Mouse (Mus musculus): ENCODE measurements around the gene Auts2. TPM values are rescaled to one million over a fixed set of nuclear protein-coding genes. Genes with fewer than 3 reads are reported as not detected.

Gene Auts2
- polyA plus RNA-seq, 1 experiment from 2014 or later = 7.5 TPM

DNA sequence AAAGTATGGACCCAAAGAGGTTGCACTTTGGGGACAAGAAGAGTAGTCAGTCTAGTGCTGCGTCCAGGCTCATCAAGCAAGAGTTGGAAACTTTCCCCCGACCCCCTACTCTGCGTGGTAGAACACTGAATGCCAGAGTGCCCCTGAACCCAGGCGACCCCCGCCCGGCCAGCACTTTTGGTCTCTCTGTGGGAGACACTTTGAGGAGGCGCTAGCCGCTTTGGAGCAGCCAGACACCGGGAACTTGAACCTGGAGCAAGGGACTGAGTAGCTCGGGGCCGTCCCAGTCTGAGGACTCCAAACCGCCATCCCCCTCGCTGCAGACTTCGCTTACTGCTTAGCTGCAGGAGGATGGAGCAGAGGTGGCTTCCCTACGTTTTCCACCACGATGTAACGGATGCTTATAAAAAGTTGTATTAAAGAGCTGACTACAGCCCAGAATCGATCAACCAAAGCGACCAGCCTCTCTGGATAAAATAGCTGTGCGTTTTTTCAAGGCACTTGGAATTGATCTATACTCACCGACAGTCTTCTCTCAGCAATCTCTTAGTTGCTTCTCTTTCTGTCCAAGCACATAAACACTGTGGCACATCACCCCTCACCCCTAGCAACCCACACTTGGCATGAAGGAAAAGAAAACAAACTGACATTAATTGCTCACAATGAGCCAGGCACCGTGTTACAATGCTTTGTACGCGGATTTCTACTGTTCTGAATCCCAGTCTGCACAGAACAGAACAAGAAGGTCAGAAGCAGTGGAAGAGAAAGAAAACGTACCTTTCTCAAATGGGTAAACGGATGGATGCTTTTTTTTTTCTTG is 1.2 kb upstream of the Auts2 start:
- Histone ChIP-seq H3K4me1 (replicated peaks; ENCODE audit: insufficient read depth, low read length) (peaks cover 5% of the 10 kb centered on the region; the same call in 1 of the 2 replicates), H3K36me3 (ENCODE audit: insufficient read depth, low read length) (no peaks in the 10 kb centered on the region), H3K4me3 (replicated peaks; ENCODE audit: low read depth, low read length) (peak overlapping the region; percentile 81), H3K9me3 (replicated peaks; ENCODE audit: low read length) (no peaks in the 10 kb centered on the region), H3K27me3 (ENCODE audit: insufficient read depth, low read length) (no peaks in the 10 kb centered on the region), H3K4me2 (ENCODE audit: low read length) (peak overlapping the region; percentile 94), H3K27ac (no peak overlapping the region), H3K9ac (ENCODE audit: low read depth, low read length) (no peak overlapping the region)
- ATAC-seq (replicated peaks; ENCODE audit: low FRiP score, low read depth) (no peak), DNase-seq (ENCODE audit: low spot score) (peak; percentile 47)
- no peak for TF ChIP-seq CTCF (IDR thresholded peaks at IDR 0.05; ENCODE audit: low read depth)
- WGBS = 8% methylated on average over 26 of the region's 26 CpGs

DNA sequence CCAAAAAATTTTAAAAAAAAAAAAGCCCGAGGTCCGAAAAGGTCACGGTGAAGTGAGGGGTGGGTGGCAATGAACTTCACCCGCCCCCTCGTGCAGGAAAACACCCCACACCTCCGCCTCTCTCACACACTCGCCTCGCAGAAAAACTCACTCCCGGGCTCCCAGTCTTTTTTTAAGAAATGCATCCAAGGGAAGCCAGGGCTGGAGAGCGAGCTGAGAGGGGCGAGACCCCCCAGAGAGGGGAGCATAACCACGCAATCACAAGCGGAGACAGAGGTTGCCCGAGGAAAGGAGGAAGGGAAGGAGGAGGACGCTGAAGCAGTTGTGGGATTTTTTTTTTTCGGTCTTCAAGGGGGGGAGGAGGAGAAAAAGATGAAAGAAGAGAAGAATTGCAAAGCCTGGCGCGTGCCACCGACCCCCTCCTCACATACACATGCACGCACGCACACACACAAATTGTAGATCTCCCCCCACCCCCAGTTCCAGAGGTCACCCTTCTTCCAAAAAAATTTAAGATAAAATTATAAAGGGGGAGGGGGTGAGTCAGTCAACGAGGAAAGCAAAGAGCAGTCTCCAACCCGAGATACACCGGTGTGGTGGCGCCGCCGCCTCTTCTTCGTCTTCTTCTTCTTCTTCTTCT is 643 bp downstream of the Auts2 start:
- WGBS = 0% methylated on average over 28 of the region's 28 CpGs
- no peaks in the 10 kb centered on the region for H3K9me3 ChIP-seq (replicated peaks; ENCODE audit: low read length)
- H3K4me1 ChIP-seq (replicated peaks; ENCODE audit: insufficient read depth, low read length) = peaks cover 5% of the 10 kb centered on the region; the same call in 1 of the 2 replicates
- no peak for TF ChIP-seq CTCF (IDR thresholded peaks at IDR 0.05; ENCODE audit: low read depth)
- ATAC-seq (replicated peaks; ENCODE audit: low FRiP score, low read depth) (no peak), DNase-seq (ENCODE audit: low spot score) (peak; percentile 73)
- no peaks in the 10 kb centered on the region for H3K27me3 ChIP-seq (ENCODE audit: insufficient read depth, low read length)
- H3K4me2 ChIP-seq (ENCODE audit: low read length) = peak overlapping the region; percentile 94
- H3K9ac ChIP-seq (ENCODE audit: low read depth, low read length) = peak overlapping the region; percentile 65
- peak overlapping the region; percentile 77 for H3K27ac ChIP-seq
- H3K4me3 ChIP-seq (replicated peaks; ENCODE audit: low read depth, low read length) = peak overlapping the region; percentile 81
- H3K36me3 ChIP-seq (ENCODE audit: insufficient read depth, low read length) = no peaks in the 10 kb centered on the region

DNA sequence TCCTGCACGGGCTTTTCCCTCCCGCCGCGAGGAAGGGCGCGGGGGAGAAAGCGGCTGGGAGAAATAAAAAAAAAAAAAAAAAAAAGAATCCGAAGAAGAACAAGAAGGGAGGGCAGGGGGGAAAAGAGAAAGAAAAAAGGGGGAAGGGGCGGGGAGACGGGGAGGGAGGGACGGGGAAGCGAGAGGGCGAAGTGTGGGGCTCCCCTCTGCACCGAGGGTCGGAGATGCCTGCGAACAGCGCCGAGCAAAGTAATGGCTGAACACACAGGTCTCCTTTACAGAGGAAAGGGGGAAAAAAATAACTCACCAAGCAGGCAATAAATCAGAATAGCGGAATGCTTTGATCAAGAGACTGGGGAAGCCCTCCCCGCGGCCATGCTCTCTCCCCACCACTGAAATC is 1.2 kb downstream of the Auts2 start:
- Histone ChIP-seq H3K27ac (peak overlapping the region; percentile 77), H3K4me2 (ENCODE audit: low read length) (peak overlapping the region; percentile 94), H3K9ac (ENCODE audit: low read depth, low read length) (peak overlapping the region; percentile 65), H3K4me3 (replicated peaks; ENCODE audit: low read depth, low read length) (peak overlapping the region; percentile 81), H3K4me1 (replicated peaks; ENCODE audit: insufficient read depth, low read length) (peaks cover 5% of the 10 kb centered on the region; the same call in 1 of the 2 replicates), H3K36me3 (ENCODE audit: insufficient read depth, low read length) (no peaks in the 10 kb centered on the region), H3K9me3 (replicated peaks; ENCODE audit: low read length) (no peaks in the 10 kb centered on the region), H3K27me3 (ENCODE audit: insufficient read depth, low read length) (no peaks in the 10 kb centered on the region)
- ATAC-seq (replicated peaks; ENCODE audit: low FRiP score, low read depth) (no peak), DNase-seq (ENCODE audit: low spot score) (peak; percentile 87)
- WGBS = under 1% methylated on average over 17 of the region's 21 CpGs
- TF ChIP-seq CTCF (IDR thresholded peaks at IDR 0.05; ENCODE audit: low read depth) = no peak

DNA sequence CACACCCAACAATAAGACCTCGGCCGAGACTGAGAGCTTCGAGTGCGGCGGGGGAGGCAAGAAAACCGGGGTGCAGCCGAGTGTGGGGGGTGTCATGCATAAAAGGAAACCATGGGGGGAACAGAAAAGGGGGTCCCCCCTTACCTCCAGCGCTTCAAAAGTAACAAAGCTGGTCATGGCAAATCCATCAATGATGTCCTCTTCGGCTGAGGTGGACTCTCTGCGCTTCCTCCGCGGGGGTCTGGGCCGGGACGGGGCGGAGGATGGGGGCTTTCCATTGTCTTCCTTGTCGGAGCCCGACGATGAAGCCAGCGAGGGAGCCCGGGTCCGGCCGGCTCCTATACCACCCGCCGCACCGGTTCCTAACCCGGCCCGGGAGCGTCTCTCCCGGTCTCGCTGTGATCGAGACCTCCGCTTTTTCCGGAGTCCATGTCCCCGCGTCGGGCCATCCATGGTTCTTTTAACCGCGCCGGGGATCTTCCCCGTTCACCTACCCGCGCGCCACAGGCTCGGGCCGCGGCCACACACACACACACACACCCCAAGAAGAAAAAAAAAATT is 1.7 kb downstream of the Auts2 start:
- DNase-seq (ENCODE audit: low spot score) = peak; percentile 42
- Histone ChIP-seq H3K9me3 (replicated peaks; ENCODE audit: low read length) (no peaks in the 10 kb centered on the region), H3K27me3 (ENCODE audit: insufficient read depth, low read length) (no peaks in the 10 kb centered on the region), H3K9ac (ENCODE audit: low read depth, low read length) (peak overlapping the region; percentile 65), H3K4me1 (replicated peaks; ENCODE audit: insufficient read depth, low read length) (peaks cover 5% of the 10 kb centered on the region; the same call in 1 of the 2 replicates), H3K4me3 (replicated peaks; ENCODE audit: low read depth, low read length) (peak overlapping the region; percentile 81), H3K4me2 (ENCODE audit: low read length) (peak overlapping the region; percentile 94), H3K36me3 (ENCODE audit: insufficient read depth, low read length) (no peaks in the 10 kb centered on the region), H3K27ac (0 out of 2 replicates have a peak overlapping the region, but pooled peaks have one; percentile 25)
- WGBS = under 1% methylated on average over 46 of the region's 46 CpGs
- no peak for TF ChIP-seq CTCF (IDR thresholded peaks at IDR 0.05; ENCODE audit: low read depth)
- ATAC-seq (replicated peaks; ENCODE audit: low FRiP score, low read depth) = no peak

DNA sequence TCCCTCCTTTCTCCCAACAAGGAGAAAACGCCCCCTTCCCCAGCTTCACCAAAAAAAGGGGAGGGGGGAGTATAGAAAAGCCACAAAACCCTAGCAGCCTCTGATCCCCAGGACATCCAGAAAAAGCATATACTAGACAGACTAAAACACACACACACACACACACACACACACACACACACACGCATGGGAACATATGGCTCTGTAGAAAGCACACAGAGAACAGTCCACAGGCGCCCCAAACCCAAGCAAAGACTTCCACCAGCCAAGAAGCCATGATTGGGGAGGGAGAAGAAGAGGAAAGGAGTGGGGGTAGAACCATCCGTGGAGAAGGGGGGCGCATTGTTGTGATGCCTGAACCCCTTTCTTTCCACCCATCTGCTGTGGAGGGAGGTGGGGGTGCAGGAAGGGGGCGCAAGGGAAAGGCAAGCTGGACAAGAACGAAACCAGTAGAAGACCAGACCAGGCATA is 2.3 kb downstream of the Auts2 start:
- no peaks in the 10 kb centered on the region for H3K36me3 ChIP-seq (ENCODE audit: insufficient read depth, low read length)
- no peaks in the 10 kb centered on the region for H3K27me3 ChIP-seq (ENCODE audit: insufficient read depth, low read length)
- 6% methylated on average over 6 of the region's 7 CpGs for WGBS
- H3K4me3 ChIP-seq (replicated peaks; ENCODE audit: low read depth, low read length) = peak overlapping the region; percentile 81
- TF ChIP-seq CTCF (IDR thresholded peaks at IDR 0.05; ENCODE audit: low read depth) = no peak; the same call in 1 of the 2 replicates
- peak overlapping the region; percentile 94 for H3K4me2 ChIP-seq (ENCODE audit: low read length)
- H3K9ac ChIP-seq (ENCODE audit: low read depth, low read length) = peak overlapping the region; percentile 65
- H3K27ac ChIP-seq = no peak overlapping the region
- no peaks in the 10 kb centered on the region for H3K9me3 ChIP-seq (replicated peaks; ENCODE audit: low read length)
- DNase-seq (ENCODE audit: low spot score) (peak; percentile 47), ATAC-seq (replicated peaks; ENCODE audit: low FRiP score, low read depth) (no peak)
- peaks cover 5% of the 10 kb centered on the region; the same call in 1 of the 2 replicates for H3K4me1 ChIP-seq (replicated peaks; ENCODE audit: insufficient read depth, low read length)

DNA sequence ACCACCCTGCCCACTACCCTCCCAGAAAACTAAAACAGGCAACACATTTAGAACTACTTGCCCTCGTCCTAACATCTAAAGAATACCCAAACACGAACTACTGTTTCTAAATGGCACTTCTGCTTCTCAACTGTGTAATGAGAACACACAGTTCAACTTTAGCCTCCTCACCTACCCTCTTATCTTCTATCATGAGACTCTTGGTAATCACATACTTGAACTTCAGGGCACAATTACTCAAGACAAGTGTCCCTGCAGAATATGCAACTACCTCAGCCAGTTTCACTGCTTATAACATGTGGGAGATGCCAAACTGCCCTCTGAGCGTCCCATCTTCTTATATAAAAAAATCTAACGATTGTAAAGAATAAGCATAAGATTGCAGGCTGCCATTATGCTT is 5.7 kb downstream of the Auts2 start:
- Histone ChIP-seq H3K36me3 (ENCODE audit: insufficient read depth, low read length) (no peaks in the 10 kb centered on the region), H3K27ac (no peak overlapping the region), H3K27me3 (ENCODE audit: insufficient read depth, low read length) (no peaks in the 10 kb centered on the region), H3K4me1 (replicated peaks; ENCODE audit: insufficient read depth, low read length) (peaks cover 5% of the 10 kb centered on the region; the same call in 1 of the 2 replicates), H3K4me3 (replicated peaks; ENCODE audit: low read depth, low read length) (no peak overlapping the region), H3K9ac (ENCODE audit: low read depth, low read length) (no peak overlapping the region), H3K9me3 (replicated peaks; ENCODE audit: low read length) (no peaks in the 10 kb centered on the region), H3K4me2 (ENCODE audit: low read length) (no peak overlapping the region)
- ATAC-seq (replicated peaks; ENCODE audit: low FRiP score, low read depth) (no peak), DNase-seq (ENCODE audit: low spot score) (no peak)
- WGBS = 89% methylated on average over 4 of the region's 4 CpGs
- TF ChIP-seq CTCF (IDR thresholded peaks at IDR 0.05; ENCODE audit: low read depth) = no peak

Data from kidney, postnatal 0 days (tissue).